Mouse (Mus musculus): ENCODE results near the gene Ak4.

Ak4 gene

DNA sequence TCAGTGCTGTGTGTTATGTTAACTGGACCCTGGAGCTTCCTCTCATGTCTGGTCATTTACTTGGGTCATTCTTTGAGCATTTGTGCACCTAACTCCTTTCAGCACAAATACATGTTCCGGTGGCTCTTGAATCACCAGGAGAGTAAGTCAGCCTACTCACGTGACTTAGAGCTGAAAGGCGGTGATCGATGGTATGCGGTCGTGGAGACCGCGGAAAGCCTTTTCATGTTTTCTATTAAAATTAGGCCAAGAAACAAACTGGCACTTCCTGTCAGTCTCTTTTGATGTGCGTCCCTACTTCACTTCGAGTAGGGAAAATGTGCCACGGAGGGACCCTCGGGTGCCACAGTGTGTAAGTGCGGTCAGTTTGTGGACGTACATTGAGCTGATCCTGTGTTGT, 96.8 kb downstream of the Ak4 start:
- no peak for DNase-seq

Measured in kidney, adult 9 months (tissue).